Mouse (Mus musculus) liver, adult 2 months (tissue): ENCODE results near the gene Gyg. TPM values are rescaled to one million over a fixed set of nuclear protein-coding genes. Genes with fewer than 3 reads are reported as not detected.

ENCODE experiments used
- DNase-seq: peaks from one replicate; pipeline ENCODE4 v3.0.0-alpha.2; 2011; ENCODE audit warnings: low read depth, low spot score; ENCODE audit errors: extremely low read depth
- H3K27ac ChIP-seq: fragments of 200-500 bp; replicated peaks from 2 replicates; pipeline ENCODE4 v1.5.1; 2012; ENCODE audit warnings: low read depth, mild to moderate bottlenecking, control low read depth, inconsistent platforms, low read length; ENCODE audit not compliant: insufficient read depth
- H3K27me3 ChIP-seq: fragments of 200-500 bp; 2 replicates; pipeline ENCODE4 v1.6.1; 2012; ENCODE audit warnings: mild to moderate bottlenecking, moderate library complexity, low read length, inconsistent platforms; ENCODE audit not compliant: control insufficient read depth, insufficient read depth
- H3K36me3 ChIP-seq: fragments of 200-500 bp; 2 replicates; pipeline ENCODE4 v1.6.1; 2012; ENCODE audit warnings: low read length, inconsistent platforms; ENCODE audit not compliant: control insufficient read depth, insufficient read depth
- H3K4me1 ChIP-seq: fragments of 200-500 bp; 2 replicates; pipeline ENCODE4 v1.6.1; 2011; ENCODE audit warnings: low read length; ENCODE audit not compliant: control insufficient read depth, insufficient read depth
- H3K4me3 ChIP-seq: fragments of 200-500 bp; 2 replicates; pipeline ENCODE4 v1.5.1; 2011; ENCODE audit warnings: low read depth, mild to moderate bottlenecking, control low read depth, low read length, moderate library complexity; ENCODE audit not compliant: insufficient read depth
- H3K79me2 ChIP-seq: fragments of 200-500 bp; 2 replicates; pipeline ENCODE4 v1.6.1; 2012; ENCODE audit warnings: inconsistent platforms, mild to moderate bottlenecking, low read length, moderate library complexity; ENCODE audit not compliant: control insufficient read depth, insufficient read depth
- H3K9ac ChIP-seq: fragments of 200-500 bp; 2 replicates; pipeline ENCODE4 v1.6.1; 2012; ENCODE audit warnings: low read depth, mild to moderate bottlenecking, control low read depth, inconsistent platforms, low read length
- CTCF ChIP-seq: fragments of 200-500 bp; IDR thresholded peaks from 2 replicates; pipeline ENCODE4 v1.5.1; 2011; ENCODE audit warnings: low read depth, low read length, control low read depth
- POLR2A ChIP-seq: fragments of 200-500 bp; IDR thresholded peaks from 2 replicates; pipeline ENCODE4 v1.6.1; 2011; ENCODE audit warnings: low read length, control low read depth; ENCODE audit not compliant: insufficient read depth; ENCODE audit errors: extremely low read depth
- WGBS: fragments of 180-500 bp; shearing (Covaris S2); methylation state at CpG from one replicate; pipeline ENCODE4 v1.1.7; 2018; 5-methylcytosine and 5-hydroxymethylcytosine counted together
- polyA plus RNA-seq: library from polyadenylated mRNA; depleted of rRNA; stranded (reverse); fragments of >200 nt; gene quantifications from 2 replicates; pipeline ENCODE4 v1.2.3, GENCODE M21; 2012
- total RNA-seq: library from RNA; depleted of rRNA; stranded (reverse); fragments of >200 nt; gene quantifications from 2 replicates; pipeline ENCODE4 v1.2.3, GENCODE M21; 2014

Gene Gyg
- total and polyA plus RNA-seq, 2 experiments, result 4.4 to 6.1 TPM

GRCm38 (mm10) chr3:20141240-20141639 is 13.9 kb downstream of the Gyg start:
- H3K27me3 ChIP-seq, result no peaks in the 10 kb centered on the region
- H3K79me2 ChIP-seq, result no peaks in the 10 kb centered on the region
- H3K9ac ChIP-seq, result no peak overlapping the region
- TF ChIP-seq POLR2A (no peak), CTCF (no peak)
- no peaks in the 10 kb centered on the region for H3K4me1 ChIP-seq
- DNase-seq, result no peak
- peaks cover 5% of the 10 kb centered on the region for H3K36me3 ChIP-seq
- no peak overlapping the region for H3K4me3 ChIP-seq
- no peak overlapping the region for H3K27ac ChIP-seq

GRCm38 (mm10) chr3:20136868-20137581 is 18.1 kb downstream of the Gyg start:
- no peak for DNase-seq
- H3K9ac ChIP-seq, result no peak overlapping the region
- no peak overlapping the region for H3K27ac ChIP-seq
- TF ChIP-seq CTCF (no peak), POLR2A (no peak)
- no peak overlapping the region for H3K4me3 ChIP-seq
- 96% methylated on average over 9 of the region's 9 CpGs for WGBS
- H3K4me1 ChIP-seq, result no peaks in the 10 kb centered on the region
- peaks cover 8% of the 10 kb centered on the region for H3K36me3 ChIP-seq
- no peaks in the 10 kb centered on the region for H3K79me2 ChIP-seq
- H3K27me3 ChIP-seq, result no peaks in the 10 kb centered on the region

- no peaks in the 10 kb centered on the region for H3K27me3 ChIP-seq
- 90% methylated on average over 3 of the region's 3 CpGs for WGBS
- H3K4me1 ChIP-seq, result no peaks in the 10 kb centered on the region
- no peak overlapping the region for H3K9ac ChIP-seq
- H3K79me2 ChIP-seq, result no peaks in the 10 kb centered on the region
- H3K4me3 ChIP-seq, result no peak overlapping the region
- DNase-seq, result no peak
- no peak overlapping the region for H3K27ac ChIP-seq
- TF ChIP-seq CTCF, result no peak
- TF ChIP-seq POLR2A, result no peak
- peaks cover 8% of the 10 kb centered on the region for H3K36me3 ChIP-seq
Observed at GRCm38 (mm10) chr3:20134545-20134944, 20.6 kb downstream of the Gyg start.

- no peak for DNase-seq
- no peaks in the 10 kb centered on the region for H3K79me2 ChIP-seq
- 73% methylated on average over 1 of the region's 1 CpGs for WGBS
- no peaks in the 10 kb centered on the region for H3K4me1 ChIP-seq
- peaks cover 8% of the 10 kb centered on the region for H3K36me3 ChIP-seq
- no peak overlapping the region for H3K27ac ChIP-seq
- no peak overlapping the region for H3K4me3 ChIP-seq
- TF ChIP-seq POLR2A (no peak), CTCF (no peak)
- no peak overlapping the region for H3K9ac ChIP-seq
- H3K27me3 ChIP-seq, result no peaks in the 10 kb centered on the region
Observed at GRCm38 (mm10) chr3:20133745-20134144, 21.4 kb downstream of the Gyg start.

- no peaks in the 10 kb centered on the region for H3K4me1 ChIP-seq
- DNase-seq, result peak; percentile 15
- no peaks in the 10 kb centered on the region for H3K79me2 ChIP-seq
- H3K27me3 ChIP-seq, result no peaks in the 10 kb centered on the region
- no peak overlapping the region for H3K27ac ChIP-seq
- H3K4me3 ChIP-seq, result no peak overlapping the region
- TF ChIP-seq POLR2A (no peak), CTCF (no peak)
- H3K9ac ChIP-seq, result no peak overlapping the region
- WGBS, result 85% methylated on average over 1 of the region's 1 CpGs
- H3K36me3 ChIP-seq, result peaks cover 5% of the 10 kb centered on the region
Observed at GRCm38 (mm10) chr3:20132731-20133130, 22.4 kb downstream of the Gyg start.

- no peak overlapping the region for H3K27ac ChIP-seq
- 70% methylated on average over 2 of the region's 2 CpGs for WGBS
- no peak for TF ChIP-seq POLR2A
- no peak for TF ChIP-seq CTCF
Observed at GRCm38 (mm10) chr3:20131350-20131720, 23.8 kb downstream of the Gyg start.

More at GRCm38 (mm10) chr3:20131350-20131720, 23.8 kb downstream of the Gyg start:
- no peak for DNase-seq
- Histone ChIP-seq H3K79me2 (no peaks in the 10 kb centered on the region), H3K27me3 (no peaks in the 10 kb centered on the region), H3K36me3 (peaks cover 3% of the 10 kb centered on the region; the same call in 1 of the 2 replicates), H3K4me1 (no peaks in the 10 kb centered on the region), H3K4me3 (no peak overlapping the region), H3K9ac (no peak overlapping the region)
